Mouse (Mus musculus): Measurements from ENCODE around the gene Efemp2.

Efemp2 gene

GRCm38 (mm10) chr19:5473720-5474119, at the start of gene Efemp2:
TSS of gene Efemp2 (plus strand) at chr19:5473954.
- peak; percentile 61 for DNase-seq (ENCODE audit: low read depth, low spot score)

GRCm38 (mm10) chr19:5424092-5424781, 49.5 kb upstream of the Efemp2 start:
- DNase-seq (ENCODE audit: low read depth, low spot score): no peak

GRCm38 (mm10) chr19:5424782-5425741, 48.7 kb upstream of the Efemp2 start, which contains the start of the genes Drap1 and AI837181:
TSS of gene Drap1 (minus strand) at chr19:5424979.
TSS of gene AI837181 (plus strand) at chr19:5425144.
- peak; percentile 98 for DNase-seq (ENCODE audit: low read depth, low spot score)

- DNase-seq (ENCODE audit: low read depth, low spot score): no peak
Measured at GRCm38 (mm10) chr19:5425906-5426565, 47.7 kb upstream of the Efemp2 start.

GRCm38 (mm10) chr19:5426640-5427290, 47.0 kb upstream of the Efemp2 start:
- no peak for DNase-seq (ENCODE audit: low read depth, low spot score)

- DNase-seq (ENCODE audit: low read depth, low spot score): no peak
Measured at GRCm38 (mm10) chr19:5428083-5428482, 45.7 kb upstream of the Efemp2 start.

GRCm38 (mm10) chr19:5429219-5429618, 44.5 kb upstream of the Efemp2 start:
- no peak for DNase-seq (ENCODE audit: low read depth, low spot score)

GRCm38 (mm10) chr19:5429806-5430205, 43.9 kb upstream of the Efemp2 start:
- DNase-seq (ENCODE audit: low read depth, low spot score): no peak

- DNase-seq (ENCODE audit: low read depth, low spot score): no peak
Measured at GRCm38 (mm10) chr19:5430408-5430807, 43.3 kb upstream of the Efemp2 start.

- DNase-seq (ENCODE audit: low read depth, low spot score): no peak
Measured at GRCm38 (mm10) chr19:5431911-5432464, 41.8 kb upstream of the Efemp2 start.

GRCm38 (mm10) chr19:5432992-5433852, 40.5 kb upstream of the Efemp2 start:
- no peak for DNase-seq (ENCODE audit: low read depth, low spot score)

GRCm38 (mm10) chr19:5433951-5434350, 39.8 kb upstream of the Efemp2 start:
- DNase-seq (ENCODE audit: low read depth, low spot score): no peak

GRCm38 (mm10) chr19:5444371-5444908, 29.3 kb upstream of the Efemp2 start:
- DNase-seq (ENCODE audit: low read depth, low spot score): no peak

GRCm38 (mm10) chr19:5444954-5445353, 28.8 kb upstream of the Efemp2 start:
- no peak for DNase-seq (ENCODE audit: low read depth, low spot score)

GRCm38 (mm10) chr19:5445747-5446146, 28.0 kb upstream of the Efemp2 start:
- no peak for DNase-seq (ENCODE audit: low read depth, low spot score)

GRCm38 (mm10) chr19:5447515-5448353, 26.0 kb upstream of the Efemp2 start, which contains the start of gene Fosl1:
TSS of gene Fosl1 (plus strand) at chr19:5447547.
- DNase-seq (ENCODE audit: low read depth, low spot score): no peak

- DNase-seq (ENCODE audit: low read depth, low spot score): no peak
Measured at GRCm38 (mm10) chr19:5448354-5449150, 25.2 kb upstream of the Efemp2 start.

GRCm38 (mm10) chr19:5449673-5450072, 24.1 kb upstream of the Efemp2 start:
- no peak for DNase-seq (ENCODE audit: low read depth, low spot score)

Data from embryo, embryonic 11.5 days (tissue).